Mouse (Mus musculus): Measurements from ENCODE around the gene 4930503E14Rik.

DNA sequence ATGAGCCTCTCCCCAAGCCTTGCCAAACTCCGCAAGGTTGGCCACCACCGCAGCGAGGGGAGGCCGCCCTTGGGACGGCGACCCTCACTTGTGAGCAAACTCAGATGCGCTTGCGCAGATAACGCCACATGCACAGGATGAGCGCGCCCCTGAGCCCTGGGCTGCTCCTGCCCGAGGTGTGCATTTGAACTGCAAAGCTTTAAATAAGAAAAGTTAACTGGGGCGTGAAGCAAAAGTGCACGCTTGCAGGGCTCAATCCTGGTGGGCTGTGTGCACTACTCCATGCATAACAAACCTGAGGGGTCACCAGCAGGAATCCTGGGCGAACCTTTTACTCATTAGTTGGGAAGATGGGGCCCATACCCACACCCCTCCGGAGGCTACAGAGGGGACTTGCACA lies 35.0 kb upstream of the 4930503E14Rik start:
- TF ChIP-seq CTCF (IDR thresholded peaks at IDR 0.05; ENCODE audit: low read depth, low read length) (no peak), POLR2A (IDR thresholded peaks at IDR 0.05; ENCODE audit: extremely low read depth, insufficient read depth, low read length) (no peak)
